Mouse (Mus musculus) adrenal gland, adult (tissue): ENCODE results near the gene Kbtbd6.
A peak's percentile ranks its signal among the peaks of the same experiment; 100 is the strongest.

Experiments used
- DNase-seq, 2 experiments: peaks; one replicate each; pipeline ENCODE4 v3.0.0; 2022 to 2023; ENCODE audit warnings: low spot score in 1 of 2; ENCODE audit not compliant: inconsistent age in 2 of 2

Kbtbd6 gene

GRCm38 (mm10) chr14:79481339-79482151 lies 29.9 kb downstream of the Kbtbd6 start, which contains the start of gene Wbp4:
TSS of gene Wbp4 (minus strand) at chr14:79481520.
- DNase-seq, result peak; percentile 96 to 99

GRCm38 (mm10) chr14:79482251-79482661 lies 30.6 kb downstream of the Kbtbd6 start:
- DNase-seq, result peak; percentile 63 to 89

DNA sequence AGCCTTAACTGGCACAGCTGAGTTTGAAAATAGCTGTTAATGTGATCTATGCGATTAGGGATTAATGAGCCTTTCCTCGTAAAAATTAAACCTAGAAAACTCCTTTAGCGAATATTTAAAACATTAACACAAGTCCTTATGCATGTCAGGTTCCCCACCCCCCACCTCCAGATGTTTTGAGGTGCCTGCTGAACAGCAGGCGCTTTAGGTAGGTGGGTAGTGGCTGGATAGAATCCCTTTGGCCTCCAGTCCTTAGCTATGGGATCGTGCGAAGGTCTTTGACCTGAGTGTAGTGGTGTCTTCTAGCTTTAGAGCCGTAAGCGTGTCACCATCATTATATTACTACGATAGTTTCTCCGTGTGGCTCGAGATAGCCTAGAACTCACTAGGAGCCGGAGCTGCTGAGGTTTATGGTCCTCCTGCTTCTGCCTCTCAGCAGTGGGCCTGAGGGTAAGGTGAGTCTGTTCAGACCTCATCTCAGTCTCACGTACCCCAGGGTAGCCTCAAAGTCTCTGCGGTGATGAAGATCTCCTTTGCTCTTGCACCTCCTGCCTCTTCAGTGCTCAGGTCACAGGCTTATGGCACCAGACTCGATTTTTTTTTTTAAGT lies 31.2 kb downstream of the Kbtbd6 start:
- peak in 1 of 2 experiments; percentile 72 for DNase-seq

DNA sequence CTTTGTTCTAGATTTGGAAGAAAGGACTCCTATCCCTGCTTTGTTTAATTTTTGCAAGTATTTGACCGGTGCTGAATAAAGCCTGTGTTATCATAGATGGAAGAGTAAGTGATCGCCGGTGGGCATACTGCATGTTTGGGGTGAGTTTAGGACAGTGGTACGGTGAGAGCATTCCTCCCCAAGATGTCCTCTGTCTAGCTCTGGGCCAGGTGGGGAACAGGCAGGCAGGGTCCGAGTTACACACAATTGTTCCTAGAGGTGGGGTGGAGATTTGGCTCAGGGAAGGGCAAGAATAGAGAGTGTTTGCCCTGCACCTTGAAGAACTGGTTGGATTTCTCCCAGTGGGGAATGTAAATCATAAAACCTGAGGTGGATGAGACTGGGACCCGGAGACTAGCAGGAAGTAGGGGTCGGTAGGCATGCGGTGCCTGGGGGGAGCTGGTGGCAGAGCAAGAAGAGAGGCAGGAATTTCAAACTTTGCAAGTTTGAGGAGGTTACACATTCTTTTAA lies 32.0 kb downstream of the Kbtbd6 start:
- peak in 1 of 2 experiments; percentile 52 for DNase-seq

DNA sequence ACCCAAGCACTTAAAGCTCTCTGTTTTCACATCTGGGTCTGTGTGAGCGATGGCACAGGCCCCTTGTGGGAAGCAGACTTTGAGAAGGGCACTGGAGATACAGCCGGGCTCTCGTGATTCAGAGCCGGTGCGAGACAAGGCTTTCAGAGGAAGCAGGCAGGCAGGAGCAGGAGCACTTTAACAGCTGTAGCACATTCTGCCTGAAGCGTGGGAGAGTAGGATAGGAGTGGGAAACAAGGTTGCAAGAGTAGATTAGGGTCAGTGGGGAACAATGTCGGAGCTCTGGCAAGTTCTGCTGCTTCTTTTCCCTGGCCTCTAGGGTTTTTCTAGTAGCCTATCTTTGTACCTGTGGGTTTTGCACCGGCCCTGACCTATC lies 35.0 kb downstream of the Kbtbd6 start:
- peak in 1 of 2 experiments; percentile 53 for DNase-seq

- peak; percentile 49 to 87 for DNase-seq
Measured at GRCm38 (mm10) chr14:79486993-79487731, 35.5 kb downstream of the Kbtbd6 start.

DNA sequence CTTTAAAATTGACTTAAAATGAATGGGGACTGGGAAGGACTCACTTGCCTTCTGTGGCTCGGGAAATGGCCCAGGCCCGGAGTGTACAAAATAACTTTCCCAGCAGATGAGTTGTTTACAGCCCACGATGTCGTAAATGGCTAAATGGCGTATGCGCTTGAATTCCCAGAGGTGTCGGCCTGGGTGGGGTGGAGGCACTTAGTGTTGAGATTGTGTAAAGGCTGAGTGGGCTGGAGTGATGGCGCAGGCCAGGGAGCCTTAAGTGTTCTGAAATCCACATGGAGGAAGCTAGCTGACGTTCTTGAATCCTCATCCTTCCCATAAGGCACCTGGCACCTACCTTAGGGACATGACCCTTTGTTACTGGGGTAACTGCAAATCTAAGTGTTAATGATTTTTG lies 36.9 kb downstream of the Kbtbd6 start:
- peak in 1 of 2 experiments; percentile 51 for DNase-seq

DNA sequence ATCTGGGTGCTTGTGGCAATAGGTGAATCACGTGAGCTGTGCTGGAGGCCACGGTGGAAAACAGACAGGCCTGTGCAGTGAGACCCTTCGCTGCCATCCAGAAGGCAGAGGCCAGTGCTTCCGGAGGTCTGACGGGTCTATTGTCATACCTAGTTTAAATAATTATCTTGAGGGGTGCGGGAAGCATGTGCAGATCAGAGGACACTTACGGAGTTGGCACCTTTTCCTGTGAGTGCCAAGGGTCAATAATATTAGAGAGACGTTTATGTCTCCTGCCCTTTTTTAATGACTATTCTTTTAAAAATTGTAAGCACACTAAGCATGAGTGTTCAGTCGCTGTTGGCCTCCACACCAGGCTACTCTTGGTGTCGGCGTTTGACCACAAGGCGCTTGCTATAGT lies 37.5 kb downstream of the Kbtbd6 start:
- no peak for DNase-seq

GRCm38 (mm10) chr14:79490246-79490645 lies 38.6 kb downstream of the Kbtbd6 start:
- DNase-seq, result no peak

GRCm38 (mm10) chr14:79494349-79494748 lies 42.7 kb downstream of the Kbtbd6 start:
- no peak for DNase-seq

DNA sequence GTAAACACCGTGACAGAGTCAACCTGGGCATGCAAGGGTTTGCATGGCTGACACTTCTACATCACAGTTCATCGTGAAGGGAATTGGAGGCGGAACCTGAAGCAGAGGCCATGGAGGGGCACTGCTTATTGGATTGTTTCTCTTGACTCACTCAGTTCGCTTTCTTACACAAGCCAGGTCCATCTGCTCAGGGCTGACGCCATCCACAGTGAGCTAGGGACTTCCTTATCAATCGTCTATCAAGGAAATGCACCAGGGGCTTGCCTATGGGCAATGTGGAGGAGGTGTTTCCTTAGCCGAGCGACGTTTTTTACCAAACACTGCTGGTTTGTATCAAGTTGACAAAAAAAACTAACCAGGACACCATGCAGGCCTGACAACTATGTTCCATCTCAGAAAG lies 47.7 kb downstream of the Kbtbd6 start:
- DNase-seq, result no peak

DNA sequence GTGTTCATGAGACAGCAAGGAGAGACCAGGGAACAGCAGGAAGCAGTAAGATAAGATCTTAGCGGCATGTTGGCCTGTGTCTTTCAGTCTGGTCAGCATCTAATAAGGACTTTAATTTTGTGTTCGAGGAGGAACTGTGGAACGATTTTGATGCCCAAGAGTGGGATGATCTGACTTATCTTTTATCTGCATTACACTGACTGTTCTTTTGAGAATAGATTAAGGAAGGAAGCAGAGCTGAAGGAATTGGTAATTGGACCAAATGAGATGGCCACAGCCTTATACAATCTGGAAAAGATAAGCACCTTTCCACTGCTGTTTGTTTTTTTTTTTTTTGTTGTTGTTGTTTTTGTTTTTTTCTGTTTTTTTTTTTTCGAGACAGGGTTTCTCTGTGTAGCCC lies 49.1 kb downstream of the Kbtbd6 start:
- peak in 1 of 2 experiments; percentile 42 for DNase-seq

DNA sequence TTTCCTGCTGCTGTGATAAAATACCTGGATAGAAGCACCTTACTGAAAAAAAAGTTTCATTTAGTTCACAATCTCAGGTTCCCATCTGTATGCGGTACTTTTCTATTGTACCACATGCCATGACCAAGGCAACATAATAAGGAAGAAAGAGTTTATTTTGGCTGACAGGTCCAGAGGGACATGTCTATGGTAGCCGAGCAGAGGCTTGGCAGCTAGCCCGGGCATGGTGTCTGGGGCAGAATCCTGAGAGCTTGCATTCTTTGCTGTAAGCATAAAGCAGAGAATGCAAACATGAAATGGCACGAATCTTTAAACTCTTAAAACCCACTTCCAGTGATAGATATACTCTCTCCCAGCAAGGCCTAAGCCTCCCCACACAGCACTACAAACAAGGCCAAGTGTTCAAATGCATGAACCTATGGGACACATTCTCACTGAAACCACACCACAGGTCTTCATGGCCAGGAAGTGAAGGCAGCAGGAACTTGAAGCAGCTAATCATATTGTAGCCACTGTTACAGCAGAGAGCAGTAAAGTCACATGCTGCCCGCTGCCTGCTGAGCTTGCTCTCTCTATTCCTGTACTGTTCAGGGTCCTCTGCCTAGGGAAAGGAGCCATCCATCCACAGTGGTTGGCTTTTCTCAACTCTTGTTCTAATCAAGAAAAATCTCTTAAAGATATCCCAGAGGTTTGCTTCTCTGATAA lies 51.9 kb downstream of the Kbtbd6 start:
- DNase-seq, result peak in 1 of 2 experiments; percentile 66
